Mouse (Mus musculus) bone marrow macrophage, adult 2 months (primary cell): Measurements from ENCODE around the gene Gm20388. TPM values are rescaled to one million over a fixed set of nuclear protein-coding genes. Genes with fewer than 3 reads are reported as not detected.
"Not testable (repeated sequence)": the region's sequence is repeated elsewhere in the genome, so short reads cannot be mapped to it uniquely, and the experiment has no call there.

Source experiments
- H3K27ac ChIP-seq: 2 replicates; pipeline ENCODE4 v1.5.1; 2012; ENCODE audit warnings: low read depth, low read length; ENCODE audit not compliant: insufficient read depth
- H3K4me1 ChIP-seq: 2 replicates; pipeline ENCODE4 v1.6.1; 2012; ENCODE audit warnings: low read length; ENCODE audit not compliant: control insufficient read depth, insufficient read depth
- H3K4me3 ChIP-seq: 2 replicates; pipeline ENCODE4 v1.5.1; 2012; ENCODE audit warnings: mild to moderate bottlenecking, low read length, moderate library complexity; ENCODE audit not compliant: insufficient read depth
- CTCF ChIP-seq: IDR thresholded peaks from 2 replicates; pipeline ENCODE4 v1.5.1; 2012; ENCODE audit warnings: low read depth, mild to moderate bottlenecking, low read length, moderate library complexity
- POLR2A ChIP-seq: IDR thresholded peaks from 2 replicates; pipeline ENCODE4 v1.6.1; 2012; ENCODE audit warnings: mild to moderate bottlenecking, low read depth, low read length, borderline replicate concordance
- polyA plus RNA-seq: library from polyadenylated mRNA; stranded (reverse); fragments of >200 nt; gene quantifications from 2 replicates; pipeline ENCODE4 v1.2.4, GENCODE M21; 2012; ENCODE audit not compliant: missing spikeins, insufficient read depth, insufficient read length

The Gm20388 gene
- polyA plus RNA-seq, 1 experiment = 32.7 TPM

DNA sequence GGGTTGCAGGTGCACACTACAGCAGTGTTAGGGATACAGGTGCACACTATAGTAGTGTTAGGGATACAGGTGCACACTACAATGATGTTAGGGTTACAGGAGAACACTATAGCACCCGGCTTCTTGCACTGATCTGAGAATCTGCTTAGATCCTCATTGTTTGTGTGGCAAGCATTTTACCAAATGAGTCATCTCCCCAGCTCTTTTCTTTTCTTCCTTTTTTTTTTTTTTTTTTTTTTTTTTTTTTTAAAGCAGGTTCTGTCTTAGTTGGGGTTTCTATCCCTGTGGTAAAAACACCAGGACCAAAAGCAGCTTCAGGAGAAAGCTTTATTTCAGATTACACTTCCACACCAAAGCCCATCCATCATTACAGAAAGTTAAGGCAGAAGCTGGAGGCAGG lies 3893.0 kb downstream of the Gm20388 start:
- no peak for TF ChIP-seq POLR2A
- no peak for TF ChIP-seq CTCF
- 0 out of 2 replicates have a peak overlapping the region, but pooled peaks have one; percentile 5 for H3K27ac ChIP-seq
- H3K4me3 ChIP-seq = no peak overlapping the region
- peaks cover 27% of the 10 kb centered on the region for H3K4me1 ChIP-seq

DNA sequence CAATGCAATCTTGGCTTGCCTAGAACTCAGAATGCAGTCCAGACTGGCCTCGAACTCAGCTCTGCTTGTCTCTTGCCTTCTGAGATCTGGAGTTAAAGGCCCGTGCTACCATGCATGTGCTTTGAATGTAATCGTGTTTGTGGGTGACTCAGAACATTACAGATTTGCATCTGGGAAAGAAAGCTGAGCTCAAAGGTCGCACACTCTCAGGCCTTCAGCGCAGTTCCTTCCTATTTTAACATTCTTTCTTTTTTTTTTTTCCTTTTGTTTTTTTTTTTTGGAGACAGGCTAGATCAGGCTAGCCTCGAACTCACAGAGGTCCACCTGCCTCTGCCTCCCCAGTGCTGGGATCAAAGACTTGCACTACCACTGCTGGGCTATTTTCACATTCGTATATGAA lies 3893.9 kb downstream of the Gm20388 start:
- TF ChIP-seq POLR2A (no peak), CTCF (no peak)

DNA sequence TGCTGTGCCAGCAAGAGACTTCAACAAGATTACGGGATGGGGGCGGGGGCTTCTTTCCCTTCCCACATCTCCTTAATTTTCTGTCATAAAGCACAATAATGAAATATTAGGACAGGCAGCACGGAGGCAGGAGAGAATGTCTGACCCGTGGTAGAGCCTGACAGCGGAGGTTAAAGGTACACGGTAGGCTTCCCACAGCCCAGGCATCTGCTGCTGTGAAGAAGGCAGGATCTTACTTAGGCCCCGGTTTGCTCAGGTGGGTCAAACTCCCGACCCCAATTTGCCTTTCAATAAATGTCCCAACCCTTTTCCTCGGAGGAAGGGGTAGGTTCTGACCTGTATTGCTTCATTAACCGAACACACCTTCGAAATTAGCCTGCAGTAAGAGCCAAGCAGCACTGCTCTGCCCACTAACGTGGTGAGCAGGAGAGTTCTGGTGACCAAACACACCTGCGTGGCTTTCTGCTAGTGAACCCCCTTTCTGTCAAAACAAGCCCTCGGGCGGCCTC lies 3894.6 kb downstream of the Gm20388 start:
- Histone ChIP-seq H3K4me1 (peaks cover 24% of the 10 kb centered on the region), H3K4me3 (peak overlapping the region; percentile 72), H3K27ac (peak overlapping the region; percentile 48)
- no peak for TF ChIP-seq CTCF
- no peak for TF ChIP-seq POLR2A

More for the DNA sequence above, 3893.9 kb downstream of the Gm20388 start:
- H3K4me3 ChIP-seq = no peak overlapping the region
- H3K4me1 ChIP-seq = peaks cover 27% of the 10 kb centered on the region
- peak overlapping the region; percentile 2; the same call in 1 of the 2 replicates for H3K27ac ChIP-seq

DNA sequence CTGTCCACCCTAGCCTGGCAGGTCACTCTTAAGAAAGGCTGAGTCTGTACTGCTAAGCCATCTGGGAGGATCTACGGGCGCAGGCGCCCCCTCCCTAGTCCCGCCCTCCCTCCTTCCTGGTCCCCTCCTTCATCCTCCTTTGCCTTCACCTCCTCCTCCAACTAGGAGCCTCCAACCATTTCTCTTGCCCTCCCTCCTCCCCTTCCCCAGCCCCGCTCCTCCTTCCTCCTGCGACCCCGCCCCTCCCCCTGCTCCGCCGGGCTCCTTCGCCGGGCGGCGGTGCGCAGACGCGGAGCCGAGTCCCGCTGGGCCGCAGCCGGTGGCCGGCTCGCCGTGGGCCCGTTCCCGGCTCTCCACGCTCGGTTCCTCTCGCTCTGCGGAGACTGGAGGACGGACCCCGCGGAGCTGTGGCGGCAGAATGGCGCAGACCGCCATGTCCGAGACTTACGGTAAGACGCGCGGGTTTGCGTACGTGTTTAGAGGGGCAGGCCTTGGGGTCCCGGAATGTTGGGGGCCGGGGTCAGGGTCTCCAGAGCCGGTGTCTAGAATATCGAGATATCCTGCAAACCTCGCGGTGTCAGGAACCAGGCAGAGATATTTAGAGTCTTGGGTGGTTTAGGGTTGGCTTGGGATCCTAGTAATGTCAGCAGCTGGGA lies 3895.2 kb downstream of the Gm20388 start, which contains the start of gene Rab4a:
Gene Rab4a, plus strand, starts transcription at position 268 of the 656 bp plus-strand sequence.
- H3K27ac ChIP-seq = peak within 1 kb of the TSS; percentile 48
- TF ChIP-seq POLR2A (no peak), CTCF (no peak)
- peaks cover 24% of the 10 kb centered on the region for H3K4me1 ChIP-seq
- peak within 1 kb of the TSS; percentile 72 for H3K4me3 ChIP-seq

DNA sequence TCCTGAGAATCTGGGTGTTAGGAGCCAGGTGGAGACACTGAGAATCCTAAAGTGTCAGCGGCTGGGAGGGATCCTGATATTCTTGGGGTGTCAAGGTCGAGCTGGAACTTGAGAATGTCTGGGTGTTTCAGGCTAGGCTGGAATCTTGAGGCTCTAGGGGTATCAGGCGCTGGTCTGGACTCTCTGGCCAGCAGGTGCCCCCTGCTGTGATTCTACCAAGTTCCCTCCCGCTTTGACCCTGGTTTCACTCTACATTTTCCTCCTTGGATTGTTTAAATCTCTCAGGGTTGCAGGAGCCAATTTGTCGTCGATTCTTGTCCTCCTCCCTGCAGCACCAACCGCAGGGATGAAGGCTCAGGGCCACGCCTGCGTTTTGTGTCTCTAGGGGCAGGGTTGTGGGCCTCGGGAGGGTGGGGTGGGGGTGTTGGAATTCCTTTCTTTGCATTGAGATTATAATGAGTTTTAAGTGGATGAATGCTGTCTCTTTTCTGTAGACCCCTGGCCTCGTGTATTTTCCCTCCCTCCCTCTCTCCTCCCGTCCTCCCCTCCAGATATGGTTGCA lies 3895.8 kb downstream of the Gm20388 start:
- H3K4me1 ChIP-seq = peaks cover 24% of the 10 kb centered on the region
- TF ChIP-seq CTCF = no peak
- no peak for TF ChIP-seq POLR2A
- no peak overlapping the region for H3K27ac ChIP-seq
- H3K4me3 ChIP-seq = peak overlapping the region; percentile 72

DNA sequence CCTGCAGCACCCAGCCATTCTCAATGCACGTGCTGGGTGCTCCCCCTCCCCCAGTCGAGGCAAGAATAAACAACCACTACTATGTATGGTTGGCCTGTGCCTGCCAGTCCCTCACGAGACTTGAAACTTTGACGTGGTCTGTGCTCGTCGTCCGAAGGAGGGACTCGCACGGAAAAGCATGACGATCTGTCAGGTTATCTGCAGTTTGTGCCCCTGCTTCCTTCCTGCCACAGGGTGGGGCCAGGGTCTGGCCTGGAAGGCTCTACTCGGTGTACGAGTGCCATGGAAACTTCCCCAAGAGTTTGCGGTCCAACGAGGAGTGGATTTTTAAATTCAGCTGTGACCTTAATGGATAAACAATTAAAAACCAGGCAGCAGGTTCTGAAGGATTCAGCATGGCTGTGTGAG lies 3896.4 kb downstream of the Gm20388 start:
- H3K27ac ChIP-seq = no peak overlapping the region
- TF ChIP-seq CTCF (no peak), POLR2A (no peak)
- 0 out of 2 replicates have a peak overlapping the region, but pooled peaks have one; percentile 6 for H3K4me3 ChIP-seq

DNA sequence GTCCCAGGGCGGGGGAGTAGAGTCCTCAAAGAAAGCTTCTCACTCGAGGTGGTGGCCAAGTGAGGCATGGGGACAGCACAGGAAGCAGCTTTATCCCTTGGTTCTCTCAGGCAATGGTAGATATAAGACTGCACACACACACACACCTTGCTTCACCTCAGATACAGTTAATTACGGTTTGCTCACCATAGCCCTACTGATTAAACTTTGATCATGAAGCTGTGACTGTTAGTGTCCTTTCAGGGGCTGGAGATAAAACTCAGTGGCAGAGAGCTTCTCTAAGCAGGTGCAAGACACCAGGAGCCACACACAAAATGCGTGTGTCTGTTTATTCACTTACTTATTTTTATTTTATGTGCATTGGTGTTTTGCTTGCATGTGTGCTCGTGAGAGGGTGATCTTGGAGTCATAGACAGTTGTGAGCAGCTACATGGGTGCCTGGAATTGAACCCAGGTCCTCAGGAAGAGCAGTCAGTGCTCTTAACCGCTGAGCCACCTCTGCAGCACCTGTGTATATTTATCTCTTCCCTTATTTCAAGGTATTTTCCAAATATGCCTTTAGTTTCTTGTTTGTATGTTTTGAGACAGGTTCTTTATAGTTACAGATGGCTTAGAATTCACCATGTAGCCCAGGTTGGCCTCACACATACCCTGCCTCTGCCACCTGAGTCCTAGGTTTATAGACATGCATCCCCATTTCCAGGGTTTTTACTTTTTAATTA lies 3897.4 kb downstream of the Gm20388 start:
- peaks cover 22% of the 10 kb centered on the region for H3K4me1 ChIP-seq
- no peak for TF ChIP-seq POLR2A
- TF ChIP-seq CTCF = no peak
- no peak overlapping the region for H3K27ac ChIP-seq
- H3K4me3 ChIP-seq = no peak overlapping the region

More for the DNA sequence above, 3896.4 kb downstream of the Gm20388 start:
- peaks cover 24% of the 10 kb centered on the region for H3K4me1 ChIP-seq

DNA sequence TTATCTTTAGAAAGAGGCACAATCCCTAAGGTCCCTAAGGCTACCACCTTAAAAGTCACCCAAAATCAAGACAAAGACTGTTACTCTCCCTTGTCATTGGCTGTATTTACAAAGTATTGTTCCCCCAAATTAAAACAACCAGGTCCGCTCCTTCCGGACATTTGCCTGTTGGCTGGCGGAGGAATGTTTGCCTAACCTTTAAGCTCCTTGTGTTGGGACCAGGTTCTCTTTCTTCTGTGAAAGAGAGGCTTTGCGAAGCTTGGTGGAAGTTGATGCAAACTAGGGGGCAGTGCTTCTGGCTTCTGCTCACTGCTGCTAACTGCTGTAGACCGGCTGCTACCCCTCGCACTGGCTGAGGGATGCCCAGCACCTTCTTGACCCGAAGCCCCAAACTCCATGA lies 3898.0 kb downstream of the Gm20388 start:
- no peak overlapping the region for H3K27ac ChIP-seq
- no peak overlapping the region for H3K4me3 ChIP-seq
- peaks cover 18% of the 10 kb centered on the region for H3K4me1 ChIP-seq
- no peak for TF ChIP-seq POLR2A
- TF ChIP-seq CTCF = no peak

DNA sequence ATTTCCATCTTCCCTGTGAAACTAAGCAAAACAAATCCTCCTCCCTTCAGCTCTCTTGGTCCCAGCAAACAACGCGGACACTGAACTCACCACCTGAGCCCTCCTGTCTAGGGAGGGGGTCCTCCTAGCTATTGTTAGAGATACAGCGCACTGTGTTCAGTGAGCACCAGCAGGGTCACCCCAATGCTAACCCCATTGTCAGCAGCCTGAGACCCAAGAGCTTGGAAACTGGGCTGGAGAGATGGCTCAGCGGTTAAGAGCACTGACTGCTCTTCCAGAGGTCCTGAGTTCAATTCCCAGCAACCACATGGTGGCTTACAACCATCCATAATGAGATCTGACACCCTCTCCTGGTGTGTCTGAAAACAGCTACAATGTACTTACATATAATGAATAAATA lies 3898.7 kb downstream of the Gm20388 start:
- peaks cover 13% of the 10 kb centered on the region for H3K4me1 ChIP-seq
- H3K4me3 ChIP-seq, H3K27ac ChIP-seq: not testable (repeated sequence)

DNA sequence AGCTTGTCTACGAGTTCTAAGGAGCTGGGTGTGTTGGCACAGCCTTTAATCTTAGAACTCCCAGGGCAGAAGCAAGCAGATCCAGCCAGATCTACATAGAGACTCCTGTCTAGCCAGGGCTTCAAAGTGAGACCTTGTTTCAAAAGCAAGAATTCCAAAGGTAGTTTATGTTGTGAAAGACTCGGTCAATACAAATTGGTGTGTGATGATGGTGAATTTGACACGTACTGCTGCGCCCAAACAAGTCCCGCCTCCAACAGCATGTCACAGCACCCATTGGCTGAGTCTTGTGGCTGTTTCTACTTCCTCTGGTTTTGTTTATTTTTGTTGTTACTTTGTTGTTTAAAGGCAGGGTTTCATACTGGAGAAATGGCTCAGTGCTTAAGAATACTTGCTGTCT lies 3901.6 kb downstream of the Gm20388 start:
- Histone ChIP-seq H3K4me1 (no peaks in the 10 kb centered on the region; the same call in 1 of the 2 replicates), H3K4me3 (no peak overlapping the region), H3K27ac (no peak overlapping the region)
- TF ChIP-seq CTCF = no peak
- no peak for TF ChIP-seq POLR2A
